Mouse (Mus musculus) telencephalon, adult 2 months (tissue): ENCODE measurements around the gene Map4.

Source experiments
- DNase-seq: peaks from one replicate; pipeline ENCODE4 v3.0.0-alpha.2; 2011; ENCODE audit warnings: low read depth, low spot score

Gene Map4

DNA sequence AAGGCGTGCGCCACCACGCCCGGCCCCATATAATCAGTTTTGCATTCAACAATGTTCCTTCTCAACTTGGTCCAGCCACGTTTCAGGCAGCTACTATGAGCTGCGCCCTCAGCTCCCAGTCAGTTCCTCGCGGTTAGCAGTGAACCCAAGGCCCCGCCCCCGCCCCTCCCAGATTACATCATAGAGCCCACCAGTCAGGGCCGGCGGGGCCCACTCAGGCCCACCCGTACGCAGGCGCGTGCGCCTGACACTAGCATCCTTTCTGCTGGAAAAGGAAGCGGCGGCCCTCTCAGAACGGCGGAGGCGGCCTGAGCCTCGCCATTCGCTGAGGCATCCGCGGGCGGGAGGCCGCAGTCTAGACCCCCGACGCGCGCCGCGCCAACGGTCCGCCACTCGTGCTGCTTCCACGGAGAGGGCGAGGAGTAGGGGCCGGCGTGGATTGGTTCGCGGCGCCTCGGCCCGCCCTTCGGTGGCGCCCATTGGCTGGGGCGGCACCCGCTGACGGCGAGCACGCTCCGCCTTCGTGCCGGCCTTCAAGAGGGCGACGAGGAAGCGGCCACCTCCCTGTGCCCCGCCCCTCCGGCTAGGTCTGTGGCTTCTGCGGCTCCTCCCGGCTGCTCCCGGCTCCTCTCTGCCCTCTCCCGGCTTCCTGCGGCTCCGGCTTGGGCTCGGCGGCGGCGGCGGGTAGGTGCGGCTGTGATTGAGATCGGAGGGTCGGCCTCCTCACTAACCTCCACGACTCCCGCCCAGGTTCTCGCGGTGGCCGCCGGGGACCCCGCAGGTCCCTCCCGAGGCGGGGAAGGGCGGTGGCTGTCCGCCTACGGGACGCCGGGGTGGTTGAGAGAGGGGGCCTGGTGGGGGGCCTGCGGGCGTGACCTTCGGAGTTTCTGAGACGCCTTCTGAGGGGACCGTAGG lies at the start of gene Map4:
Gene Map4 (plus strand): TSS at position 204 of the 915 bp plus-strand sequence.
- peak; percentile 97 for DNase-seq

DNA sequence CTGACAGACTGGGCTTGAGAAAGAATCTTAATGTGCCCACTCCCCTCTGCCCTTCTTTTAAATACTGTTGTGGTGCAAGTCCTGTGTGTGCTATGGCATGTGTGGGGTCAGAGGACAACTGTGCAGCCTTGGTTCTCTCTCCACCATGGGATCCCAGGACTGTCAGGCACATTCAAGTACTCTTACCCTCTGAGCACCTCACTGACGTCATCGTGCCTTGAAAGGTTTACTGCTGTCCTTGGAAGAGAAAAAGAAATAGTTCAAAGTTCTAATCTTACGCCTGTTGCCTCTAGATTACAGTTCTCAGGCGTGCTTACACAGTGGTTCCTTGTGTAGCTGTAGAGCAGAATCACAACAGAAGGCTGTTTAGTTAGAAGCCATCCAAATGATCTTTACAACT lies 45.0 kb upstream of the Map4 start:
- DNase-seq, result no peak

DNA sequence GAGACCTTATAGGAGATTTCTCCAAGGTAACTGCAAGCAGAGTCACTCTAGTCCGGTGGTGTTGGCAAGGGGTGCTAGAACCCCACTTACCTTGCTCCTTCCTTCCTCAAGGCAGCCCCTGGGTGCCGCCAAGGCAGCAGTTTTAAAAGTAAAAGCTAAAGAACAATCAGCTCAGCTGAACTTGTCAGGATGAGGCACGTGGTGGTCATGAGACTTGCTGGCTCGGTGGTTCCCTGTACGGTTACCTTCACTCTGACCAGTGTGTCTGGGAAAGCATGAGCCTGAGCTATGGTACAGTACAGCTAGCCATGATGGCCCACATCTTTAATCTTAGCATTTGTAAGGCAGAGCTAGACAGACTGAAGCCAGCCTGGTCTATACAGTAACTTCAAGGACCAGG lies 43.9 kb upstream of the Map4 start:
- DNase-seq, result no peak

GRCm38 (mm10) chr9:109891501-109891900 lies 39.8 kb upstream of the Map4 start:
- DNase-seq, result no peak

- peak; percentile 66 for DNase-seq
Observed at GRCm38 (mm10) chr9:109892651-109893250, 38.5 kb upstream of the Map4 start.

- peak; percentile 60 for DNase-seq
Observed at GRCm38 (mm10) chr9:109894413-109895090, 36.7 kb upstream of the Map4 start.

GRCm38 (mm10) chr9:109895593-109895992 lies 35.7 kb upstream of the Map4 start:
- no peak for DNase-seq

GRCm38 (mm10) chr9:109896253-109897150 lies 34.8 kb upstream of the Map4 start:
- DNase-seq, result no peak

- DNase-seq, result no peak
Observed at GRCm38 (mm10) chr9:109898027-109898426, 33.2 kb upstream of the Map4 start.

DNA sequence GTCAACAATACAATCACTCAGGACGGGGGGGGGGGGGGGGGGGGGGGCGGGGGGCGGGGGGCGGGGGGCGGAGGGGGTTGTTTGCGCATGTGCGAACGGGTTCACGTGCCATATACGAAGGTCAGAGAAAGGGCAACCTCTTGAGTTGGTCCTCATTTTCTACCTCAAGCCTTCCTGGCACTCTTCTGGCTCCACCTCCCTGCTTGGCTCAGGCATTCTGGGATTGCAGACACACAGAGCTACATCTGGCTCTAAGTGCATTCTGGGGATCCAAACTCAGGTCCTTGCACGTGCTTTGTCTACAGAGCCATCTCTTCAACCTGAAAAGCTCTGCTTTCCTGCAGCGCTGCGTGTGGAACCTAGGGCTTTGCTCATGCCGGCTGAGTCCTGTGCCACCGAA lies 31.9 kb upstream of the Map4 start:
- DNase-seq, result no peak

DNA sequence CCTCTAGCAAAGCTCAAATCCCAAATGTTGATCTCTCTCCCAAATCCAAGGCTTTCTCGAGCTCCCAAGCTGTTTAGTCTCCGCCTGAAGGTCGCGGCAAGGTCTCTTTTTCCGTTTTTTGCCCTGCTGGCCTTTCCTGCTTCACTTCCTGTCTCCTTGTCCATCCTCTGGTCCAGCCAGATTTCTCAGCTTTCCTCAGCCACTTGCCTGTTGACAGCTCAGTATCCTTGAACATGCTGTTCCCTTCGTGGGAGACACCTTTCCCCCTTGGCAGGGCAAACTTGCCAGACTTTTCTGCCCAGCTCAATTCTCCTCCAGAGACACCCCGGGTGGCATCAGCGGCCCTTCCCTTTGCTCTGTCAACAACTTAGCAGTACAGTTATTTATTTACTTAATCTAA lies 31.5 kb upstream of the Map4 start:
- DNase-seq, result no peak

- no peak for DNase-seq
Observed at GRCm38 (mm10) chr9:109900604-109901003, 30.7 kb upstream of the Map4 start.

- no peak for DNase-seq
Observed at GRCm38 (mm10) chr9:109902246-109902645, 29.0 kb upstream of the Map4 start.

DNA sequence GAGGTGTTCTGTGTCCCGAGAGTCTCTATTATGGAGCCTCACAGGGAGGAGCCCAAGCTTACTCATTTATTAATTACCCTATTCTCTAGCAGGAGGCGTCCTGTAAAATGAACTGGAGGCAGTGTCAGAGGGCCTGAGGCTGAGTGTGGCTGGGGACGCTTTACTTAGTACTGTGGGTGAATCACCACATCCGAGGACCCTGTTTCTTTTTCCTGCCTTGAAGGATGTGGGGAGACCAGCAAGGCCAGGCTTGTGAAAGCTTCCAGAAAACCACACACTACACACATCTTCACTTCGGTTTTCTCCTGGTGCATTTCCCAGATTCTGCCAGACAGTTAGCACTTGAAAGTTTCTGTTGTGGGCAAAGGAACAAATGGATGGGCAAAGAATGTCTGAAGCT lies 28.5 kb upstream of the Map4 start:
- DNase-seq, result no peak

DNA sequence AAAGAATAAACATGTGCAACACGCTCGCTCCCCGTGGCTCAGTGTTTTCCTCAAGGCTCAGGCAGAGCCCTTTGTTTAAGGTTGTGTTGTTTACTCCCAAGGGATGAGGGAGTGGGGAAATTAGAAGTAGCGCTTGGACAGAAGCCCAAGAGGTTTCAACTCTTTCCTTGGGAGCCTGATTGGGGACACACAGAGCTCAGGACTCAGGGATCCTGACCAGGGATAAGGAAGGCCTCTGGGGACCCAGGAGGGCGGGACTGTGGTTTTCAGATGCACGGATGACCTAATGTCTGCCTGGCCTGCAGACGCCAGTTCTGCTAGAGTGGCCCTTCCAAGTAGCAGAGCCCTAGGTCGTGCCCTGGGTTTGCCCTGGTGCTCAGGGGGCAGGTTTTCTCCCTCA lies 24.0 kb upstream of the Map4 start:
- DNase-seq, result no peak

DNA sequence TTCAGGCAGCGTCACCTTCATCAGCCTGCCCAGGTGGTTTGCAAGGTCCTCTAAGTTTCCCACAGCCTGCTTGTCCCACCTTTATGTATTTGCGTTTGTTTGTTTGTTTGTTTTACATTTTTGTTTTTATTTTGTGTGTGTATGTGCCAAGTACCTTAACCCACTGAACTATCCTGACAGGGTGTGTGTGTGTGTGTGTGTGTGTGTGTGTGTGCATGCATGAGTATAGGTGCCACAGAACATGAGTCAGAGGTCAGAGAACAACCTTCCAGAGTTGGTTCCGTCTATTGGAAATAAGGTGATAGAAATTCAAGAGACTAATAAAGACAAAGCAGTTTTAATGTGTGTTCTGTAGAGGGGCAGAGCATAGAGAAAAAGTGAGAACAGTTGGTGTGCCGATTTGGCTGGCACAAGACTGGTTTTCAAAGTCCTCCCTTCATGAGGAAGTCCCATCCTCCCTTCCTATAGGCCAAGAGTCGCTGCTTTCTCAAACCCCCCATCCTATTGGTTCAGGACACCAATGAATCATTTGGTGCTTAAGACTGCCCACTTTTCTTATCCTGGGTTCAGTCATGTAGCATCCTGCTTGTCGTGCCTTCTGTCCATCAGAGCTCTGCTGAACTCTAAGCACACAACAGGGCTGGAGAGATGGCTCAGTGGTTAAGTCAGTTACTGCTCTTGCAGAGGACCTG lies 23.3 kb upstream of the Map4 start:
- DNase-seq, result no peak

GRCm38 (mm10) chr9:109909102-109909501 lies 22.2 kb upstream of the Map4 start:
- DNase-seq, result no peak

DNA sequence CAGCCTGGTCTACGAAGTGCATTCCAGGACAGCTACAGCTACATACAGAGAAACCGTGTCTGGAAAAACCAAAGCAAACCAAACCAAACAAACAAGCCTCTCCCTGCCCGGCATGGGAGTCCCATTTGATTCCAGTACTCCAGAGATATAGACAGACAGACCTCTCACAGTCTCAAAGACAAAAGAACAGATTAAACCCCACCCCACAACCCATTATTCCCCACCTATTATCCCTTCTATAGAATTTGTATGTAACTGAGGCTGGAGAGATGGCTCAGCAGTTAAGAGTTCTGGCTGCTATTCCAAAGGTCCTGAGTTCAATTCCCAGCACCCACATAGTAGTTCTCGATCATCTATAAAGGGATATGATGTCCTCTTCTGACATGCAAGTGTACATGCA lies 21.3 kb upstream of the Map4 start:
- no peak for DNase-seq

DNA sequence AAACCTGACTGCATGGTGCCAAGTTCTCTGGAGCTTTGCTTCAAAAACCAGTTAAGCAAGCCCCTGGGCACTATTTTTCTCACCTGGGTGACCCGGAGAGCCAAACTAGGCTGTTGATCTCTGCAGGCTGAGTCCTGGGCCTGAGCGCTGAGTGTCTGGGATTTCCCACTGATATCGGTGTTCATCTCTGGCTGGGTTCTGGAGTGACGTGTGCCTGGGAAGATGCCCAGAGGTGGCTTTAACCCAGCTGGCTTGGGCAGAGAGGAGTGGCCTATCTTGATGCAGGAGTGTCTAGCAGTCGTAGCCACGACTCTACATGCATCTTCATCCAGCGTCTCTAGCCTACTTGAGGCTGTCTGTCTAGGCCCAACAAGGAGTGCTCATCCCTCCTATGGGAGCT lies 19.5 kb upstream of the Map4 start:
- DNase-seq, result no peak

- no peak for DNase-seq
Observed at GRCm38 (mm10) chr9:109914269-109914926, 16.9 kb upstream of the Map4 start.
